Mouse (Mus musculus) lung, postnatal 0 days (tissue): ENCODE measurements around the gene Ptch1. TPM values are rescaled to one million over a fixed set of nuclear protein-coding genes. Genes with fewer than 3 reads are reported as not detected.

Experiments used
- ATAC-seq: fragments of 200-750 bp; cut with Nextera tagmentation; 2 replicates; pipeline ENCODE4 v1.8.0; 2017; ENCODE audit warnings: moderate library complexity
- DNase-seq: peaks from one replicate; pipeline ENCODE4 v3.0.0-alpha.2; 2016; ENCODE audit warnings: low spot score
- H3K27ac ChIP-seq: fragments of 300-500 bp; sonication (generic); 2 replicates; pipeline ENCODE4 v1.5.1; 2014; ENCODE audit warnings: antibody characterized with exemption, mild to moderate bottlenecking, low read length, mixed read lengths
- H3K27me3 ChIP-seq: fragments of 300-500 bp; sonication (generic); replicated peaks from 2 replicates; pipeline ENCODE4 v1.6.1; 2014; ENCODE audit warnings: low read length, mixed read lengths; ENCODE audit not compliant: insufficient read depth
- H3K36me3 ChIP-seq: fragments of 300-500 bp; sonication (generic); 2 replicates; pipeline ENCODE4 v1.6.1; 2014; ENCODE audit warnings: low read length, mixed read lengths; ENCODE audit not compliant: insufficient read depth
- H3K4me1 ChIP-seq: fragments of 300-500 bp; sonication (generic); 2 replicates; pipeline ENCODE4 v1.6.1; 2014; ENCODE audit warnings: antibody characterized with exemption, low read depth, low read length, mixed read lengths; ENCODE audit not compliant: insufficient read depth
- H3K4me2 ChIP-seq: fragments of 300-500 bp; sonication (generic); replicated peaks from 2 replicates; pipeline ENCODE4 v1.6.1; 2014; ENCODE audit warnings: low read depth, mild to moderate bottlenecking, low read length, moderate library complexity, mixed read lengths
- H3K4me3 ChIP-seq: fragments of 300-500 bp; sonication (generic); 2 replicates; pipeline ENCODE4 v1.5.1; 2014; ENCODE audit warnings: low read depth, low read length
- H3K9ac ChIP-seq: fragments of 300-500 bp; sonication (generic); replicated peaks from 2 replicates; pipeline ENCODE4 v1.6.1; 2014; ENCODE audit warnings: low read depth, mild to moderate bottlenecking
- H3K9me3 ChIP-seq: fragments of 300-500 bp; sonication (generic); 2 replicates; pipeline ENCODE4 v1.6.1; 2016; ENCODE audit warnings: low read length, mixed read lengths
- CTCF ChIP-seq: IDR thresholded peaks from 2 replicates; pipeline ENCODE4 v1.5.1; 2016; ENCODE audit warnings: antibody characterized with exemption, mild to moderate bottlenecking
- EP300 ChIP-seq: IDR thresholded peaks from 2 replicates; pipeline ENCODE4 v1.6.1; 2016; ENCODE audit warnings: antibody characterized with exemption, mild to moderate bottlenecking, control low read depth
- WGBS: fragments of 180-500 bp; shearing (Covaris S2); extraction: QIAGEN DNeasy Blood & Tissue Kit; methylation state at CpG from one replicate; pipeline ENCODE4 v1.1.7; 2014; 5-methylcytosine and 5-hydroxymethylcytosine counted together
- polyA plus RNA-seq: library from polyadenylated mRNA; unstranded; fragments of >200 nt; fragmentation: Nextera tagmentation; extraction: Ambion mirVana; gene quantifications from 2 replicates; pipeline ENCODE4 v1.2.1, GENCODE M21; 2015

Gene Ptch1
- polyA plus RNA-seq, 1 experiment from 2014 or later = 15.2 TPM

DNA sequence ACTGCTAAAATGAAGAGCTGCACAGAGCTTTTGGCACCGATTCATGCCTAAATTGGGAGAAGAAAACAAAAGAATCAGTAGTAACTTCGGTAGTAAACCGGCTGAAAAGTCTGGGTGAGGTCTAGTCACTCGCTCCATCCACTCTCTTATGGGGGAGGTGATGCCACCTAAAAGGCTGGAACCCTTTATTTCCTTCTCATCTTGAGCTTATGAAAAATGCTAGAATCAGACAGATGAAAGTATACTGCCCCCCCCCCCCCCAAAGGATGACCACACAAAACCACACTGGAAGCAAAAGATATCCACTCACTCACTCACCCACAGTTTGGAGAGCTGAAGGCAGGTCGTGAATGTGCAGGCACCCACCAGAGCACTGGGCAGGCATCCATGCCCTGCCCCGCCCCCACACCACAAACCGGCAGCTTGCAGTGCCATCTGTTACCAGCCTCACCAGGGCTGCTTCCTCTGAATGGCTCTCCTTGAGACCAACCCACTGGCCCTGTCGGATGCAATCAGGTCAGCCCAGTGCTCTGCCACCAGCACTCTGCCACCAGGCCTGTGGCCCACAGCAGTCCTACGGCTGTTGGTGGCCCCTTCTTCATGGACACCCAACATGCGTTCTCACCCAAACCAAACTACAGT, 21.0 kb downstream of the Ptch1 start:
- DNase-seq = no peak
- Histone ChIP-seq H3K4me2 (no peak overlapping the region), H3K4me1 (peaks cover 42% of the 10 kb centered on the region), H3K4me3 (no peak overlapping the region), H3K27me3 (no peaks in the 10 kb centered on the region), H3K36me3 (no peaks in the 10 kb centered on the region), H3K27ac (peak overlapping the region; percentile 17; the same call in 1 of the 2 replicates), H3K9me3 (no peaks in the 10 kb centered on the region), H3K9ac (no peak overlapping the region)
- ATAC-seq = no peak
- no peak for TF ChIP-seq CTCF
- TF ChIP-seq EP300 = no peak
- 44% methylated on average over 10 of the region's 10 CpGs for WGBS

DNA sequence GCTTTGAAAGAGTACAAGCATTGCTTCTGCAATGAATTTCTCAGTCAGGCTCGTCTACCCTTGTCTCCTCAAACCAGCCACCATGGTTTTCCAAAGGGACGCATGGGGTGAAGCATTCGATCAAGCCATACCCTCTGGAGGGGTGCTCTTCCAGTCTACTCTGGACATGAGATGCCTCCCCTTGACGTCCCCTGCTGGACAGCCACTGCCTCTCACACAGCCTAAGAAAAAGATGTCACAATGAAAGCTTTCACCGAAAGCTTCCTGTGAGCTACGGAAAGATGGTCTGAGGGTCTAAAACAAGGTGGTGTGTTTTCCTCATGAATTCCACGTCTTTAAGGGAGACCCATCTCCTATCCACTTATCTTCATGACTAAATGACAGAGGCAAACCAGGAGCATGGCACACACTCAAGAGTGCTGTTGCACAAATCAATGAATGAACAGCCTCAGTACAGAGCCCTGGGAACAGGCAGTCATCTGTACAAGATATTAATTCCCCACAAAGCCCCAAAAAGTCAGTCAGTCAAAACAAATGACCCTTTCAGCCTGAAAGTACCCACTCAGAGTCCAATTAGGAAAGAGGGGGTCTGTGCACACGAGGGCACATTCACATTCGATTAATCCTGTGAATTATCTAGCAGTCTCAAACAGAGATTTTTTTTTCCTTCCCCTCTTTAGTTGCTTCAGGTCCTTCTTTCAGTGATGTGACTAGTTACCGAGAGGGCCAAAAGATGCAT, 21.7 kb downstream of the Ptch1 start:
- Histone ChIP-seq H3K9ac (no peak overlapping the region), H3K4me1 (peaks cover 39% of the 10 kb centered on the region), H3K36me3 (no peaks in the 10 kb centered on the region), H3K4me3 (no peak overlapping the region), H3K4me2 (no peak overlapping the region), H3K27me3 (no peaks in the 10 kb centered on the region), H3K9me3 (no peaks in the 10 kb centered on the region), H3K27ac (0 out of 2 replicates have a peak overlapping the region, but pooled peaks have one; percentile 33)
- no peak for TF ChIP-seq EP300
- TF ChIP-seq CTCF = peak; percentile 40; the same call in 1 of the 2 replicates
- DNase-seq (no peak), ATAC-seq (no peak)
- 56% methylated on average over 10 of the region's 10 CpGs for WGBS

DNA sequence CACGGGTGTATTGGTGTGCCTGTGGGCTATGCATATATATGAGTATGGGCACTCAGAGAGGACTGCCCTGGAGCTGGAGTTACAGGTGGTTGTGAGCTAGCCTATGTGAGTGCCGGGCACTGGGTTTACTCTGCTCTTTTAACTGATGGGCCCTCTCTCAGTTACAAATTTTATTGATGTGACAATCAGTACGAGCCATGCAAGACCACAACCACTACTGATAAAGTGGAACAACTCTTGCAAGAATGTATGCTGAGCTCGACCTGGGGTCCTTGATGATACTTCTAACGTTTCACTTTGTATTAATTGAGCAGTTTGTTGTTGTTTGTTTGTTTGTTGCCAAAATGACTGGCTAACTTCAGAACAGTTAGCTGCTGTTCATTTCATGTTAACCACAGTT, 23.0 kb downstream of the Ptch1 start:
- no peak for DNase-seq
- no peak for ATAC-seq
- no peak overlapping the region for H3K4me2 ChIP-seq
- peaks cover 40% of the 10 kb centered on the region for H3K4me1 ChIP-seq
- TF ChIP-seq EP300 = no peak
- no peak for TF ChIP-seq CTCF
- no peak overlapping the region for H3K9ac ChIP-seq
- WGBS = 52% methylated on average over 5 of the region's 5 CpGs
- H3K27me3 ChIP-seq = no peaks in the 10 kb centered on the region
- peak overlapping the region; percentile 69; the same call in 1 of the 2 replicates for H3K27ac ChIP-seq
- no peaks in the 10 kb centered on the region for H3K9me3 ChIP-seq
- H3K4me3 ChIP-seq = no peak overlapping the region
- H3K36me3 ChIP-seq = no peaks in the 10 kb centered on the region

DNA sequence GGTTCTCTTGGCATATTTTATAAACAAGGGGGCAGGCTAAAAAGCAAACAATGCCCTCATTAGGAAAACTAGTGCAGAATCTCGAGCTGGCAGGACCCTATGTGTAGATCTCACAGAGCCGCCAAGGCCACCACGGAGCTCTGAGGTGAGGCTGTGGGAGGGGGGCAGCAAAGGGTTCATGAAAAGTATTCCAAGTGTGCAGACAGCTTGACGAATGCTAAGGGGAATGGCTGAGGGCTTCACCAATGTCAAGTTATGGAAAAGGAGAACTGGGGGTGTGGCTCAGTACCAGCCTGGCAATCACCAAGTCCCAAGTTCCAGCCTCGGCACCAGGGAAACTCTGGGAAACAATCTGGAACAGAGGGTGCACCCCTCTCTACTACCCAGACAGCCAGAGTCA, 24.2 kb downstream of the Ptch1 start:
- H3K4me3 ChIP-seq = no peak overlapping the region
- no peak for DNase-seq
- H3K9me3 ChIP-seq = no peaks in the 10 kb centered on the region
- no peak overlapping the region for H3K4me2 ChIP-seq
- H3K4me1 ChIP-seq = peaks cover 31% of the 10 kb centered on the region
- ATAC-seq = 0 out of 2 replicates have a peak, but pooled peaks have one; percentile 13
- H3K9ac ChIP-seq = no peak overlapping the region
- no peaks in the 10 kb centered on the region for H3K36me3 ChIP-seq
- no peaks in the 10 kb centered on the region for H3K27me3 ChIP-seq
- TF ChIP-seq CTCF (no peak), EP300 (no peak)
- 23% methylated on average over 5 of the region's 5 CpGs for WGBS
- H3K27ac ChIP-seq = peak overlapping the region; percentile 69

DNA sequence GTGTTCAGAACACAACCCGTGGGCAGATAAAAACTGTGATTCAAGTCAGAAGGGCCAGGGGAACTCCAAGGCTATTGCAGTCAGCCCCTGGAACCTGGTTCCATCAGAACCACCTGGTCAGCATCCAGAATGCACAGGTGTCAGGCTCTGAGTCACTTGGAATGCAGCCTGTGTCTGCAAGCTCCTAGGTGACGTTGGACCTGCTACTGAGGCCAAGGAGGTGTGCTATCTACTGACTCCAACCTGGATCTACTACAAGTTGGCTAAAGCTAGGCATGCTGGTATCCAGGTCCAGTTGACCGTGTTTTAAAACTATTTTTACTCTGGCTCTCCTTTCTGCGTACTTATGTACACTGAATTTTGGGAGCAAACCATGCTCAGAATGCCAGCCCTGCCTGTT, 24.8 kb downstream of the Ptch1 start:
- H3K27ac ChIP-seq = peak overlapping the region; percentile 69
- TF ChIP-seq CTCF (no peak), EP300 (no peak)
- WGBS = 39% methylated on average over 4 of the region's 4 CpGs
- ATAC-seq = peak; percentile 58
- H3K4me3 ChIP-seq = no peak overlapping the region
- H3K36me3 ChIP-seq = no peaks in the 10 kb centered on the region
- DNase-seq = peak; percentile 59
- H3K9me3 ChIP-seq = no peaks in the 10 kb centered on the region
- H3K27me3 ChIP-seq = no peaks in the 10 kb centered on the region
- H3K9ac ChIP-seq = no peak overlapping the region
- no peak overlapping the region for H3K4me2 ChIP-seq
- H3K4me1 ChIP-seq = peaks cover 29% of the 10 kb centered on the region

DNA sequence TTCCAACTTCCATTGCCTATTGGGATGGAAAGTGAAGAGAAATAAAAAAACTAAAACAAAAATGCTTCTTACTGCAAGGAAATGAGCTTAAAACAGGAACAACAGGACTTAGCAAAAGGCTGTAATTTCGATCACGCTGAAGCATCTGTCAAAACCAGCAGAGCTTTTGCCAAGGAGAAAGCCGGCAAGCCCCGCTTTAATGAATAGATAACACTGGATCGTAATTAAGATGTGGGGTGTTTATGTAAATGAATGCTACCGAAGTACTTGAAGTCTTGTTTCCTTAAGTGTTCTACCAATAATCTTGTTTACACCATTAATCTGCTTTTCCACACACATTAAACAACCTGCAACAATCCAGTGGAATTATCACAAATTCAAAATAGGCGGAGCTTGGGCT, 28.1 kb downstream of the Ptch1 start:
- no peak for ATAC-seq
- H3K4me1 ChIP-seq = peaks cover 15% of the 10 kb centered on the region
- no peak overlapping the region for H3K27ac ChIP-seq
- DNase-seq = no peak
- WGBS = 51% methylated on average over 7 of the region's 7 CpGs
- H3K27me3 ChIP-seq = no peaks in the 10 kb centered on the region
- no peak overlapping the region for H3K4me3 ChIP-seq
- TF ChIP-seq CTCF = no peak
- no peak for TF ChIP-seq EP300
- no peaks in the 10 kb centered on the region for H3K9me3 ChIP-seq
- no peak overlapping the region for H3K9ac ChIP-seq
- H3K36me3 ChIP-seq = peaks cover 14% of the 10 kb centered on the region; the same call in 1 of the 2 replicates
- H3K4me2 ChIP-seq = no peak overlapping the region
